Mouse (Mus musculus): ENCODE results near the gene Esp38.
"Not testable (repeated sequence)": the region's sequence is repeated elsewhere in the genome, so short reads cannot be mapped to it uniquely, and the experiment has no call there.

Esp38 gene

DNA sequence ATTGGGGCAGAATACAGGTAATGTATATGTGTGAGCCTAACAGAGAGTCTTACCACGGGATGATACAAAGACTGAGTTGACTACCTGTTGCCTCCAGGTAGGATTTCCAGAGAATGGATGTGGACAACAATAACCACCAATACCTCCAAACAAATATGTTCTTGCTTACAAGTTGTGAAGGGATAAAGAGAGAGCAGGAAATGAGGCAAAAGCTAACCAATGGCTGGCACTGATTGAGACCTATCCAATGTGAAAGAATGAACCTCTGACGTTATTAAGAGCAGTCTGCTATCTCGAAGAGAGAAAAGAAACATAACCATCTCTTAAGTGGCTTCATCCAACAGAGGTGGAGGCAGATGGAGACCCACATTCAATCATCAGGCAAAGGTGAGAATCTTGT lies at the start of gene Esp38:
Esp38 (plus strand) TSS at position 301 of the 400 bp plus-strand sequence.
- no peak for DNase-seq (ENCODE audit: low read depth, low spot score)

DNA sequence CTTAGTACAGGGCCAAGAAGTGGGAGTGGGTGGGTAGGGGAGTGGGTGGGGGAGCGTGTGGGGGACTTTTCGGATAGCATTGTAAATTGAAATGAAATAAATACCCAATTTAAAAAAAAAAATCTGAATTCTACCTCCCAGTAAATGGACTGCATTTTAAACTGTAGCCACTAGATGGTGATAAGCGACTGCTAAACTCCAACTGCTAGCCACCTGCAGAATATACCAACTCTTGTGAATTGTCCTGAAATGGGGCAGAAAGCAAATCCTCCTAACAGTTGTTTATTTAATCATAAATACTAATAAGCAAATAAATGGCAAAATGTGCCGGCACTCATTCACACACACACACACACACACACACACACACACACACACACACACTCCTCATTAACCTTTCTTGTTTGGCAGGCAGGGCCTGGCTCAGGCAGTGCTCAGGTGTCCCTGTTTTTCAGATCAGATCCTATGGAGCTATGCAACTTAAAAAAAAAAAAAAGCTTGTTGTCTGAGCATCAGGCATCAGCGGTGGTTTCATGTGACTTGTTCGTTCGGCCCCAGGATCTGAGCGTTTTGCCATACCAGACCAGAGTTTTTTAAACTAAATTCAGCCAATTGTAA lies 47.3 kb upstream of the Esp38 start:
- not testable (repeated sequence) for DNase-seq (ENCODE audit: low read depth, low spot score)

Measured in mesoderm, embryonic 11.5 days (tissue).